Mouse (Mus musculus): Measurements from ENCODE around the gene Adam33.

- TF ChIP-seq CTCF (IDR thresholded peaks at IDR 0.05; ENCODE audit: borderline replicate concordance, insufficient read depth, low read length) (no peak), POLR2A (IDR thresholded peaks at IDR 0.05; ENCODE audit: low read depth, low read length) (no peak)
These were observed 4.9 kb downstream of the Adam33 start for GRCm38 (mm10) chr2:131058672-131059071.

All from embryonic fibroblast, embryonic 13.5 days (primary cell).